Mouse (Mus musculus) C2C12 (cell line): ENCODE results near the gene Ncmap.

Experiments
- CTCF ChIP-seq: IDR thresholded peaks from one replicate; pipeline ENCODE4 v1.5.1; 2011; ENCODE audit not compliant: control insufficient read depth, insufficient read depth, insufficient read length
- USF1 ChIP-seq: IDR thresholded peaks from one replicate; pipeline ENCODE4 v1.6.1; 2011; ENCODE audit warnings: low read depth, mild to moderate bottlenecking, control low read depth, moderate library complexity

GRCm38 (mm10) chr4:135397551-135397950 is 476 bp downstream of the Ncmap start:
- TF ChIP-seq CTCF (no peak), USF1 (no peak)
